Mouse (Mus musculus) layer of hippocampus, adult 9-10 months (tissue): ENCODE measurements around the gene Cfap69.

ENCODE experiments used
- DNase-seq: peaks from one replicate; pipeline ENCODE4 v3.0.0; 2022; ENCODE audit warnings: low spot score

Cfap69 gene

GRCm38 (mm10) chr5:5657932-5658331 lies 6.1 kb downstream of the Cfap69 start:
- DNase-seq = no peak

GRCm38 (mm10) chr5:5648817-5649569 lies 15.0 kb downstream of the Cfap69 start:
- DNase-seq = peak; percentile 35

- DNase-seq = no peak
Observed at GRCm38 (mm10) chr5:5646173-5646572, 17.9 kb downstream of the Cfap69 start.

GRCm38 (mm10) chr5:5638496-5638895 lies 25.5 kb downstream of the Cfap69 start:
- DNase-seq = no peak

GRCm38 (mm10) chr5:5625491-5625890 lies 38.5 kb downstream of the Cfap69 start:
- DNase-seq = no peak

GRCm38 (mm10) chr5:5618329-5618728 lies 45.7 kb downstream of the Cfap69 start:
- no peak for DNase-seq

- no peak for DNase-seq
Observed at GRCm38 (mm10) chr5:5610540-5610939, 53.5 kb downstream of the Cfap69 start.

GRCm38 (mm10) chr5:5587686-5588085 lies 76.4 kb downstream of the Cfap69 start:
- DNase-seq = no peak

GRCm38 (mm10) chr5:5573749-5574317 lies 90.2 kb downstream of the Cfap69 start, which contains the start of gene Gm8773:
Gm8773 (plus strand) TSS chr5:5573799.
- no peak for DNase-seq

GRCm38 (mm10) chr5:5562435-5562834 lies 101.6 kb downstream of the Cfap69 start:
- DNase-seq = no peak

- no peak for DNase-seq
Observed at GRCm38 (mm10) chr5:5561041-5561706, 102.9 kb downstream of the Cfap69 start.

GRCm38 (mm10) chr5:5559798-5560197 lies 104.2 kb downstream of the Cfap69 start:
- no peak for DNase-seq

GRCm38 (mm10) chr5:5559079-5559740 lies 104.8 kb downstream of the Cfap69 start, which contains the start of gene Gtpbp10:
Gtpbp10 (minus strand) TSS chr5:5559538.
- DNase-seq = peak; percentile 60

GRCm38 (mm10) chr5:5551110-5551509 lies 112.9 kb downstream of the Cfap69 start:
- DNase-seq = no peak

GRCm38 (mm10) chr5:5540385-5540784 lies 123.7 kb downstream of the Cfap69 start:
- DNase-seq = no peak

GRCm38 (mm10) chr5:5539771-5540170 lies 124.3 kb downstream of the Cfap69 start:
- DNase-seq = no peak

- no peak for DNase-seq
Observed at GRCm38 (mm10) chr5:5536131-5536530, 127.9 kb downstream of the Cfap69 start.

- no peak for DNase-seq
Observed at GRCm38 (mm10) chr5:5533656-5534420, 130.2 kb downstream of the Cfap69 start.
